Mouse (Mus musculus): ENCODE data around the gene Shmt1.

GRCm38 (mm10) chr11:60843412-60843811, 31.9 kb upstream of the Shmt1 start:
- TF ChIP-seq CTCF (IDR thresholded peaks at IDR 0.05; ENCODE audit: extremely low read depth, insufficient read depth, insufficient read length, insufficient replicate concordance) (no peak), POLR2A (IDR thresholded peaks at IDR 0.05; ENCODE audit: low read depth, low read length) (no peak)
